Mouse (Mus musculus): ENCODE measurements around the gene Scn8a.

Gene Scn8a

GRCm38 (mm10) chr15:100879073-100879472 lies 9.4 kb downstream of the Scn8a start:
- no peak for DNase-seq (ENCODE audit: low spot score in 2 of 2)

GRCm38 (mm10) chr15:100881385-100881784 lies 11.7 kb downstream of the Scn8a start:
- DNase-seq (ENCODE audit: low spot score in 2 of 2): no peak

GRCm38 (mm10) chr15:100884481-100884880 lies 14.8 kb downstream of the Scn8a start:
- DNase-seq (ENCODE audit: low spot score in 2 of 2): no peak

- no peak for DNase-seq (ENCODE audit: low spot score in 2 of 2)
Observed at GRCm38 (mm10) chr15:100891962-100892361, 22.3 kb downstream of the Scn8a start.

- no peak for DNase-seq (ENCODE audit: low spot score in 2 of 2)
Observed at GRCm38 (mm10) chr15:100896502-100896901, 26.8 kb downstream of the Scn8a start.

- DNase-seq (ENCODE audit: low spot score in 2 of 2): no peak
Observed at GRCm38 (mm10) chr15:100903811-100904210, 34.2 kb downstream of the Scn8a start.

- DNase-seq (ENCODE audit: low spot score in 2 of 2): no peak
Observed at GRCm38 (mm10) chr15:100905006-100905405, 35.3 kb downstream of the Scn8a start.

GRCm38 (mm10) chr15:100905751-100906150 lies 36.1 kb downstream of the Scn8a start:
- no peak for DNase-seq (ENCODE audit: low spot score in 2 of 2)

GRCm38 (mm10) chr15:100908817-100909216 lies 39.2 kb downstream of the Scn8a start:
- no peak for DNase-seq (ENCODE audit: low spot score in 2 of 2)

- DNase-seq (ENCODE audit: low spot score in 2 of 2): no peak
Observed at GRCm38 (mm10) chr15:100909734-100910163, 40.1 kb downstream of the Scn8a start.

GRCm38 (mm10) chr15:100910381-100910841 lies 40.8 kb downstream of the Scn8a start:
- DNase-seq (ENCODE audit: low spot score in 2 of 2): no peak

- no peak for DNase-seq (ENCODE audit: low spot score in 2 of 2)
Observed at GRCm38 (mm10) chr15:100912676-100913266, 43.1 kb downstream of the Scn8a start.

GRCm38 (mm10) chr15:100914734-100915242 lies 45.1 kb downstream of the Scn8a start:
- DNase-seq (ENCODE audit: low spot score in 2 of 2): no peak

GRCm38 (mm10) chr15:100918046-100918445 lies 48.4 kb downstream of the Scn8a start:
- no peak for DNase-seq (ENCODE audit: low spot score in 2 of 2)

- DNase-seq (ENCODE audit: low spot score in 2 of 2): no peak
Observed at GRCm38 (mm10) chr15:100922210-100922609, 52.6 kb downstream of the Scn8a start.

GRCm38 (mm10) chr15:100923476-100923875 lies 53.8 kb downstream of the Scn8a start:
- DNase-seq (ENCODE audit: low spot score in 2 of 2): no peak

GRCm38 (mm10) chr15:100924941-100925340 lies 55.3 kb downstream of the Scn8a start:
- no peak for DNase-seq (ENCODE audit: low spot score in 2 of 2)

GRCm38 (mm10) chr15:100930477-100930876 lies 60.8 kb downstream of the Scn8a start:
- DNase-seq (ENCODE audit: low spot score in 2 of 2): no peak

GRCm38 (mm10) chr15:100936176-100936575 lies 66.5 kb downstream of the Scn8a start:
- DNase-seq (ENCODE audit: low spot score in 2 of 2): no peak

GRCm38 (mm10) chr15:100948383-100948782 lies 78.7 kb downstream of the Scn8a start:
- no peak for DNase-seq (ENCODE audit: low spot score in 2 of 2)

- DNase-seq (ENCODE audit: low spot score in 2 of 2): no peak
Observed at GRCm38 (mm10) chr15:100949169-100949568, 79.5 kb downstream of the Scn8a start.

- no peak for DNase-seq (ENCODE audit: low spot score in 2 of 2)
Observed at GRCm38 (mm10) chr15:100951491-100951890, 81.8 kb downstream of the Scn8a start.

- DNase-seq (ENCODE audit: low spot score in 2 of 2): no peak
Observed at GRCm38 (mm10) chr15:100952292-100952691, 82.6 kb downstream of the Scn8a start.

GRCm38 (mm10) chr15:100952854-100953253 lies 83.2 kb downstream of the Scn8a start:
- no peak for DNase-seq (ENCODE audit: low spot score in 2 of 2)
